Mouse (Mus musculus): Measurements from ENCODE around the gene Agxt.

- TF ChIP-seq CTCF (IDR thresholded peaks at IDR 0.05; ENCODE audit: low read depth, low read length) (no peak), POLR2A (IDR thresholded peaks at IDR 0.05; ENCODE audit: insufficient read depth, low read length) (no peak), EP300 (IDR thresholded peaks at IDR 0.05; ENCODE audit: insufficient read depth, low read depth, low read length) (no peak)
Observed at GRCm38 (mm10) chr1:93132676-93133075, 2.4 kb upstream of the Agxt start.

All from ES-Bruce4 (cell line).